Mouse (Mus musculus) urinary bladder, postnatal 4 days (tissue): ENCODE results near the gene Nlrc3.

Source experiments
- DNase-seq, 2 experiments: peaks; one replicate each; pipeline ENCODE4 v3.0.0; 2021 to 2022; ENCODE audit warnings: low spot score in 2 of 2

Nlrc3 gene

GRCm38 (mm10) chr16:3929151-3929550 is 47.3 kb downstream of the Nlrc3 start:
- no peak for DNase-seq

- no peak for DNase-seq
Measured at GRCm38 (mm10) chr16:3928582-3928981, 47.9 kb downstream of the Nlrc3 start.

DNA sequence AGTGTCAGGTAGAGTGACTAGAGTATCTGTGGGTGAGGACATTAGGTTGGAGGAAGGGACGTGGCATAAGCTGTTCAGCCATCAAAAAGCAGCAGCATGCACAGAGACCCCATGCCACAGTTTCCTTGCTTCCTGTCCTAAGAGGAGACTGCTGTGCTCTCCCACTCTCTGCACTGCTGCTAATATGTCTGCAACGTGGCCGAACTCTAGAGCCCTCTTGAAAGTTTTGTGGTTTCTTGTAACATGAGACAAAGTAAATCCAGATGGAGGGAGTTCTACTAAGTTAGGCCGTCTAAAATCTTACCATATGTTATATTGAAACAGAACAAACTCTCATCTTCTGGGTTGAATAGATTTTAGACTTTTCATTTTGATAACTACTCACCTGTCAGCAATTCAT is 52.5 kb downstream of the Nlrc3 start:
- DNase-seq, result no peak

GRCm38 (mm10) chr16:3923515-3923914 is 52.9 kb downstream of the Nlrc3 start:
- DNase-seq, result no peak

DNA sequence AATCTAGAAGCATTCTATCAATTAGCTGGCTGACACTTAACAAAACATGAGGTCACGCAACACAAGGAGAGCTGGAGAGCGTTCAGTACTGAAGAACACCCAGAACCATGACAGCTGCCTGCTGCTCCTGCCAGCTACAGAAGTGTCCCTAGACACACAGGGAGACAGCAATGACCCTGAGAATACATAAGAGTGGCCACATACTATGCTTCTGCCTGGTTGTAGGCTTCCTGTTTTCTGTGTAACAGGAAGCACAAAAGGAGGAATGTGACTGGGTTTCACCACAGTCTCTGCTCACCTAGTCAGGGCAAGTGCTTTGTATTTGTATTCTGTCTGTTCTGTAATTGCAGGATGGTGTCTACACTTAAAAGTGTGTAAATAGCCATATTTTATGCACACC is 55.7 kb downstream of the Nlrc3 start:
- no peak for DNase-seq

GRCm38 (mm10) chr16:3909118-3909517 is 67.3 kb downstream of the Nlrc3 start:
- no peak for DNase-seq

GRCm38 (mm10) chr16:3908537-3909111 is 67.8 kb downstream of the Nlrc3 start, which contains the start of the genes 1700037C18Rik and Cluap1:
TSS of gene 1700037C18Rik (minus strand) at chr16:3908689.
TSS of gene Cluap1 (plus strand) at chr16:3908801.
- DNase-seq, result peak; percentile 87 to 90

DNA sequence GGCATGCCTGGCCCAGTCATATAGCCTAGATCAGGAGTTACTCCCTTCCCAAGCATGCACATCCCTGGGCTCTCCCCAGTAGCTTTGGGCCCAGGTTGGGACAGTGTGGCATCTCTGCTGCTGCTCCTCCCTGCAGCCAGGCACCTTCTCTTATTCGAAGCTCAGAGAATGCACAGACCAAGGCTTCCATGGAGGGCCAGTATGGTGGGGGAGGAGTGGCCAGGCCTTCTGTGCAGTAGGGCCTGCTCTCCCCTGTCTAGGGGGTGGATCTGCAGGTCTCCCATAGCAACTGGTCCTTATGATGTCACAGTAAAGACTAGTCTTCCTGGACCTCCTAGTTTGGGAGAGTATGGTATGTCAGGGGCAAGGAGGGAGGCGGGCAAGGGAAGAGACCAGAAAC is 69.0 kb downstream of the Nlrc3 start:
- no peak for DNase-seq

- no peak for DNase-seq
Measured at GRCm38 (mm10) chr16:3896553-3896952, 79.9 kb downstream of the Nlrc3 start.

- DNase-seq, result no peak
Measured at GRCm38 (mm10) chr16:3896046-3896445, 80.4 kb downstream of the Nlrc3 start.

GRCm38 (mm10) chr16:3895173-3895792 is 81.1 kb downstream of the Nlrc3 start:
- DNase-seq, result peak in 1 of 2 experiments; percentile 28
